Mouse (Mus musculus): Measurements from ENCODE around the gene Psmf1. TPM values are rescaled to one million over a fixed set of nuclear protein-coding genes. Genes with fewer than 3 reads are reported as not detected.

The Psmf1 gene
- 61.6 and 66.6 TPM in 2 replicates for polyA plus RNA-seq (2015; fragmentation: Nextera tagmentation; extraction: Ambion mirVana)

DNA sequence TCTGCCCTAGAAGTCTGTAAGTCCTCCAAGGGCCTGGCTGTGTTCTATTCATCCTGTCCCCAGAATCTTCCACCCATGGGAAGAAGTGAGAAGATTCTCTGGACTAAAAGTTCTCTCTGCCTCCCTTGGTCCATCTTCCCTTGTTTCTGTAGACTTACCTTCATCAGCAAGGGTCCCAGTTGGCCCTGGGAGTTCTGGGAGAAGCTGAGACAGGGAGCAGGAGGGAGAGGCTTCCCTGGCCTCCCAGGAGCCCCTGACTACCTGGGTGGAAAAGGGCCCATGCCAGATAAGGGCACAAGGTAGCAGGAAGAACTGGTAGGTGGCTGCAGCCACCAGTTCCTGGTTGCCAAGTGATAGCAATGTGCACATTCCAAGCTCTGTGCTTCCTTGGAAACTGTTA lies at the start of gene Psmf1:
Gene Psmf1, minus strand, starts transcription at position 342 of the 400 bp plus-strand sequence.
- Histone ChIP-seq H3K27me3 (replicated peaks) (peaks cover 10% of the 10 kb centered on the region; the same call in 1 of the 2 replicates), H3K4me1 (peaks cover 26% of the 10 kb centered on the region), H3K4me3 (no peak within 1 kb of the TSS), H3K27ac (no peak within 1 kb of the TSS), H3K36me3 (replicated peaks) (no peaks in the 10 kb centered on the region), H3K9ac (no peak within 1 kb of the TSS), H3K9me3 (no peaks in the 10 kb centered on the region), H3K4me2 (no peak within 1 kb of the TSS)
- no peak for ATAC-seq (replicated peaks)

DNA sequence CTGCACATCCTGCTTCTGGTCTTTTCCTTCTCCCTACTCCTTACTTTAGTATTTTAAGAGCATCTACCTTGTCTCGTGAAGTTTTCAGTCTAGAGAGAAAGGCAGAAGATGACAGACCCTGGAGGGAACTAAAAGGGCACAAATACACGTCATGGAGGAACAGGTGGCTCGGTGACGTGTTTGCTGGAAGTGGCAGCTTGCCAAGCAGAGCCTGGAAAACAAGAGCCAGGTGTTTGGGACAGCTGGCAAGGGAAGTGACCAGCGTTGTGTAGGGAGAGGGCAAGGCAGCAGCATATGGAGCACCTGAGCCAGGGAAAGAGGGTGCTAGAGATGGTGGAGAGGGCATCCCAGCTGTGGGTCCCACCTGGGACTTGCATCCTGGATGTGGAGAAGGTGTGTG lies 47.2 kb upstream of the Psmf1 start:
- no peaks in the 10 kb centered on the region for H3K36me3 ChIP-seq (replicated peaks)
- no peaks in the 10 kb centered on the region for H3K4me1 ChIP-seq
- H3K27me3 ChIP-seq (replicated peaks) = no peaks in the 10 kb centered on the region
- 63% methylated on average over 5 of the region's 5 CpGs for WGBS
- no peak overlapping the region for H3K4me2 ChIP-seq
- H3K9ac ChIP-seq = no peak overlapping the region
- no peak overlapping the region for H3K4me3 ChIP-seq
- H3K27ac ChIP-seq = no peak overlapping the region
- no peaks in the 10 kb centered on the region for H3K9me3 ChIP-seq
- ATAC-seq (replicated peaks) = no peak

DNA sequence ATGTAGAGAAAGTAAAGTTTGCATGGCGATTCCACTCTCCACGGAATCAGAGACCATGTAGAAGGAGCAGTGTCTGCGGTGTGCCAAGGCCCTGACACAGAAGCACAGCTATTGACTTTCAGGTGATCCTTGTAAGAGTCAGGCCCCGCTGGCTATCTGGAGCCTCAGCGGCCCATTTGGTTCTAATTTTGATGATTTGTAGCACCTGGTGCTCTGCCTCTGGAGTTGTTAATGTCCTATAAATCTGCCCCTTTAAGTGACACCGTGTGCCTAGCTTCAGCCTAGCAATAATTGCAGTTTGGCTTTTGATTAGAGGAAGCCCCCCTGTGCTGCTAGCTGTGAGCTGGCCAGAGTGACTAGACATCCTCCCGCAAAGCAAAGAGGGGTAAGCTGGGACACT lies 46.2 kb upstream of the Psmf1 start:
- Histone ChIP-seq H3K4me3 (no peak overlapping the region), H3K27me3 (replicated peaks) (no peaks in the 10 kb centered on the region), H3K27ac (no peak overlapping the region), H3K4me2 (no peak overlapping the region), H3K36me3 (replicated peaks) (no peaks in the 10 kb centered on the region), H3K9ac (no peak overlapping the region), H3K4me1 (no peaks in the 10 kb centered on the region), H3K9me3 (no peaks in the 10 kb centered on the region)
- 75% methylated on average over 7 of the region's 7 CpGs for WGBS
- ATAC-seq (replicated peaks) = no peak

DNA sequence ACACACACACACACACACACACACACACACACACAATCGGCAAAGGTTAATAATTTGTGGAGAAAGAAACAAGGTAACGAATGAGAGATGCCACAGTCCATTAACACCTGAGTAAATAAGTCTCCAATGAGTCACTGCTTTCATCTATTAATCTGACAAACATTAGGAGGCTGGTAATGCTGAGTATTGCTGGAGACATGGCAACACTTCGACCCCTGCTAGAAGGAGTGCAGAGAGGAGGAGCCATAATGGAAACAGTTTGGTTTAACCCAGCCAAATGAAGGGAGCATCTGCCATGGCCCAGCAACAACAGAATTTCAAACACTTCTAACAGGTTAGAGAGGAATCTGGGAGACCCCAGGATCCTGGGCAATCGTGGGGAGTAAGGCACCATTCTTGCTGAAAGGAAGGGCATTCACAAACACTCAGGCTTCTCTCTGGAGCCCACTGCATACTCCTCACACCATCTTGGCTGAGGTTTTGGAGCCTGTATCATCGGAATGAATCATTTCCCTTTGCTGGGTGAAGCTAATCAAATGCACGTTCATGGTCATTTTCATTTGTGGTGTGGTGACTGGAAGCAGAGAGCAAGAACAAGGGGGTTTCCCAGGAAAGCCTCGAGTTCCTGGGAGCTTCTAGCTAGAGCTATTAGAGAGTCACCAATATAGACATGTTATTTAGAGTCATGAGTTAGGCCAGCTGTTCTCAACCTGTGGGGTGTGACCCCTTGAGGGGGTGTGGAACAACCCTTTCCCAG lies 44.4 kb upstream of the Psmf1 start:
- Histone ChIP-seq H3K9me3 (no peaks in the 10 kb centered on the region), H3K4me1 (no peaks in the 10 kb centered on the region), H3K4me3 (no peak overlapping the region), H3K27me3 (replicated peaks) (no peaks in the 10 kb centered on the region), H3K36me3 (replicated peaks) (no peaks in the 10 kb centered on the region), H3K4me2 (no peak overlapping the region), H3K9ac (no peak overlapping the region), H3K27ac (no peak overlapping the region)
- ATAC-seq (replicated peaks) = no peak
- WGBS = 84% methylated on average over 7 of the region's 7 CpGs

DNA sequence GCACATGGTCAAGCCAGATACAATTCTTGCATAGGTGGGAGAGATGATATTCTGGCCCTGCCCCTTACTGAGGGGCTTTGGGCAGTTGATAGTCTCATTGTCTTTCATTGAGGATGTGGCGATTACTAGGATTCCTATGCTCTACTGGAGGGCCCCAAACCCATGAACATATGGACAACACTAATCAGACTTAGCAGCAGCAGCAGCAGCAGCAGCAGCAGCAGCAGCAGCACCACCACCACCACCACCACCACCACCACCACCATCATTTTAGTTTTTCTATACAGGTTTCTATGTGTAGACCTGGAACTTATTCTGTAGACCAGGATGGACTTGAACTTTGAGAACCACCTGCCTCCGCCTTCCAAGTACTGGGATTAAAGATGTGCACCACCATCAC lies 39.5 kb upstream of the Psmf1 start:
- no peak for ATAC-seq (replicated peaks)
- Histone ChIP-seq H3K36me3 (replicated peaks) (no peaks in the 10 kb centered on the region), H3K9ac (no peak overlapping the region), H3K4me1 (no peaks in the 10 kb centered on the region), H3K4me3 (no peak overlapping the region), H3K4me2 (no peak overlapping the region), H3K27ac (no peak overlapping the region), H3K27me3 (replicated peaks) (no peaks in the 10 kb centered on the region), H3K9me3 (no peaks in the 10 kb centered on the region)
- 95% methylated on average over 2 of the region's 2 CpGs for WGBS

DNA sequence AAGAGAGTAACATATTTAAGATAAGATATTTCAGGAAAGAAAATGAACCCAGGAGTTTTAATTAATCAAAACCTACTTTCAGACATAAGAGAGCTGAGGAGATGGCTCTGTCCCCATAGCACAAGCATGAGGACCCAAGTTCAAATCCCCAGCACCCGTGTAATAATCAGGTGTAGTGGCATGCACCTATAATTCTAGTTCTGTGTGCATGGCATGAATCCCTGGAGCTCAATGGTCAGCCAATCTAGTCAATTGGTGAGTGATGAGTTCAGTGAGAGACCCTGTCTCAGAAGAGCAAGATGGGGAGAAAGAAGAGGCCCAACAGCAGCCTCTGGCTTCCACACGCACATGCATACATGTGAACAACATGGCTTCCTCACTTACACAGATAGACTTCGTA lies 33.4 kb upstream of the Psmf1 start:
- no peak for ATAC-seq (replicated peaks)
- H3K4me2 ChIP-seq = no peak overlapping the region
- H3K4me3 ChIP-seq = no peak overlapping the region
- 93% methylated on average over 3 of the region's 3 CpGs for WGBS
- no peaks in the 10 kb centered on the region for H3K36me3 ChIP-seq (replicated peaks)
- no peak overlapping the region for H3K27ac ChIP-seq
- no peaks in the 10 kb centered on the region for H3K27me3 ChIP-seq (replicated peaks)
- H3K9me3 ChIP-seq = no peaks in the 10 kb centered on the region
- H3K4me1 ChIP-seq = no peaks in the 10 kb centered on the region
- no peak overlapping the region for H3K9ac ChIP-seq

DNA sequence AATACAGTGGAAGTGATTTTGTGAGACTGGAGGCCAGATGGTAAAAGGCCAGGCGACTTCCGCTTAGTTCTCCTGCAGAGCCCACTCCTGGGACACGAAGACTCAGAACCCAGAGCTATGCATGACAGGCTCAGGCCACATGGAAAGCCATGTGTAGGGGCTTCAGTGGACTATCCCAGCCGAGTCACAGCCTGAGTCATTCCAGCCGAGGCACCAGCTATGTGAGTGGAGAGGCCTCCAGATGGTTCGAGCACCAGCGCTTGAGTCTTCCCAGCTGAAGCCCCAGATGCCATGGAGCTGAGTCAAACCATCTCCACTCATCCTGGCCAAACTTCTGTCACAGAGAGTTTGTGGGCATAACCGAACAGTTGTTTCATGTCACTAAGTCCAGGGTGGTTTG lies 29.5 kb upstream of the Psmf1 start:
- Histone ChIP-seq H3K36me3 (replicated peaks) (no peaks in the 10 kb centered on the region), H3K27ac (no peak overlapping the region), H3K9ac (no peak overlapping the region), H3K9me3 (no peaks in the 10 kb centered on the region), H3K4me3 (no peak overlapping the region), H3K27me3 (replicated peaks) (no peaks in the 10 kb centered on the region), H3K4me2 (no peak overlapping the region), H3K4me1 (no peaks in the 10 kb centered on the region)
- no peak for ATAC-seq (replicated peaks)
- 93% methylated on average over 8 of the region's 8 CpGs for WGBS

DNA sequence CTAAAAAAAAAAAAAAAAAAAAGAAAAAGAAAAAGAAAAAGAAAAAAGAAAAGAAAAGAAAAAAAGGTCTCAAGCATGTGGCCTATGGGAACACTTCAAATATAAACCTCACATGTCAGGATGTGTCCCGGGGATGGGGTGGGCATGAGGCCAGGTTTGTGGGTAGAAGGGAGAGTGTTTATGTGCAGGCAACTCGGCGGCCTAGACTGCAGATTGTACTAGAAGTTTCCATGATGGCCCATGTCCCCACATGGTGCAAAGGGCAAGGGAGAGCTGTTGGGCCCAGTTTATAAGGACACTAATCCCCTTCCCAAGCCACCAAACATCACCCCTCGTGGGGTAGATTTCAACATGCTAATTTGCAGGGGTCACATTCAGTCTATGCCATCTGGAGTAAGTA lies 28.2 kb upstream of the Psmf1 start:
- WGBS = 73% methylated on average over 4 of the region's 4 CpGs
- Histone ChIP-seq H3K9me3 (no peaks in the 10 kb centered on the region), H3K4me2 (no peak overlapping the region), H3K36me3 (replicated peaks) (no peaks in the 10 kb centered on the region), H3K27ac (no peak overlapping the region), H3K9ac (no peak overlapping the region), H3K4me1 (no peaks in the 10 kb centered on the region), H3K4me3 (no peak overlapping the region), H3K27me3 (replicated peaks) (no peaks in the 10 kb centered on the region)
- ATAC-seq (replicated peaks) = no peak

DNA sequence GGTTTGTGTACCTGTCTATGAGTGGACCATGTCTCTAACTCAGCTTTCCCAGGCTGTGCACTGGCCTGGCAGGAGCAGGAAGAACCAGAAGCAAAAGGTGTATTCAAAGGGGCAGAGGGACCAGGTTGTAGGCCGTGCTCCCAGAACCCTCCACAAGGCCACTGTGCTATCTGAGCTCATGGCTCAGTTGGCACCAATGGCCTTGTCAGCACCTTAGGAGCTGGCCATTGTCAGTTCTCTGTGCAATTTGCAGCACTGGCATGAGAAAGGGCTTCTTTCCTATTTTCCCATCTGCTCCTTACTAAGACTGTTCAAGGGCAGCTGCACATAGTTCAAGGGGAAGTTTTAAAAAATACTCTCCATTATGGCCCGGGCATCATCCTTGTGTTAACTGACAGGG lies 20.6 kb upstream of the Psmf1 start:
- H3K9ac ChIP-seq = no peak overlapping the region
- no peaks in the 10 kb centered on the region for H3K9me3 ChIP-seq
- H3K4me1 ChIP-seq = peaks cover 4% of the 10 kb centered on the region; the same call in 1 of the 2 replicates
- no peaks in the 10 kb centered on the region for H3K27me3 ChIP-seq (replicated peaks)
- WGBS = 86% methylated on average over 2 of the region's 2 CpGs
- no peaks in the 10 kb centered on the region for H3K36me3 ChIP-seq (replicated peaks)
- H3K27ac ChIP-seq = no peak overlapping the region
- no peak overlapping the region for H3K4me2 ChIP-seq
- no peak for ATAC-seq (replicated peaks)
- no peak overlapping the region for H3K4me3 ChIP-seq

DNA sequence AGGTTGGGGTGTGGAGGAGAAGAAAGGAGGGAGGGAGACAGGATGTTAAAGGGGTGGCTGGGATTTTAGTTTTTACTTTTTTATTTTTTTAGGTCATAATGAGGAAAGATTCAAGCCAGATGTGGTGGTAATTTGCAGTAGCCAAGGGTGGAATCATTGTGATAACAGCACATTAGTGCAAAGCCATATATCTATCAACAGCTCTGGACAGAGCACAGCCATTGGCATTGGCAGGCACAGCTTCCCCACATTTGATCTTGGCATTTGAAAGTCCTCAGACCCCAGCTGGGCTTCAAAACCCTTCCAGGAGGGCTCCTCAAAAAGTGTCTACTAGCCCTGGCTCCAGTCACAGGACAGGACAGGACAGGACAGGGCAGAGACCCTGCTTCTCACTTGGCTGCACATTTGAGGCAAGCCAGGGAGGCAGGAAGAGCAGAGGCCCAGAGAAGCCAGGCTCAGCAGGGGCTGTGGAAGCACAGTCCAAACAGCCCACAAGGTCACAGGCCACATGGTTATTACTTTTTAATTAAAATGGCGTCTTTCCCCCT lies 14.9 kb upstream of the Psmf1 start:
- 38% methylated on average over 1 of the region's 1 CpGs for WGBS
- Histone ChIP-seq H3K27ac (no peak overlapping the region), H3K4me3 (no peak overlapping the region), H3K36me3 (replicated peaks) (no peaks in the 10 kb centered on the region), H3K4me1 (no peaks in the 10 kb centered on the region), H3K27me3 (replicated peaks) (no peaks in the 10 kb centered on the region), H3K9ac (no peak overlapping the region), H3K9me3 (no peaks in the 10 kb centered on the region), H3K4me2 (no peak overlapping the region)
- no peak for ATAC-seq (replicated peaks)

DNA sequence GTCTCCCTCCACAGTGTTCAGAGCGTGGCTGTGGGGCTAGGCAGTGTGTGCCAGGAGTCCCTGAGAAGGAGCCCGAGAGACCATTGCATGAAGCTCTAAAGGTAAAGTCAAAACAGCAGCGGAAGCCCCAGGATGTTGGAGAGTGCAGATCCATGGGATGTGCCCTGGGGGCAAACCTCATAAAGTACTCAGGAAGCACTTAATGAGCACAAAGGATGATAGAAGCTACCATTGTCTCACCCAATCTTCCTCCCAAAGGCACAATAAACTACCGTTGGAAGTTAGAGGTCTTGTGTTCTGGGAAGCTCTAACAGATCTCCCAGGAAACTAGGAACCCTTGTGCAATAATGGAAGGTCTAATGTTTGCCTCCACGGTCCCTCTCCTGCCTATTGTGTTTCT lies 13.5 kb upstream of the Psmf1 start:
- H3K36me3 ChIP-seq (replicated peaks) = no peaks in the 10 kb centered on the region
- no peak overlapping the region for H3K4me3 ChIP-seq
- no peak overlapping the region for H3K9ac ChIP-seq
- no peak overlapping the region for H3K4me2 ChIP-seq
- 80% methylated on average over 5 of the region's 5 CpGs for WGBS
- H3K9me3 ChIP-seq = no peaks in the 10 kb centered on the region
- no peak overlapping the region for H3K27ac ChIP-seq
- no peak for ATAC-seq (replicated peaks)
- no peaks in the 10 kb centered on the region for H3K27me3 ChIP-seq (replicated peaks)
- H3K4me1 ChIP-seq = no peaks in the 10 kb centered on the region

DNA sequence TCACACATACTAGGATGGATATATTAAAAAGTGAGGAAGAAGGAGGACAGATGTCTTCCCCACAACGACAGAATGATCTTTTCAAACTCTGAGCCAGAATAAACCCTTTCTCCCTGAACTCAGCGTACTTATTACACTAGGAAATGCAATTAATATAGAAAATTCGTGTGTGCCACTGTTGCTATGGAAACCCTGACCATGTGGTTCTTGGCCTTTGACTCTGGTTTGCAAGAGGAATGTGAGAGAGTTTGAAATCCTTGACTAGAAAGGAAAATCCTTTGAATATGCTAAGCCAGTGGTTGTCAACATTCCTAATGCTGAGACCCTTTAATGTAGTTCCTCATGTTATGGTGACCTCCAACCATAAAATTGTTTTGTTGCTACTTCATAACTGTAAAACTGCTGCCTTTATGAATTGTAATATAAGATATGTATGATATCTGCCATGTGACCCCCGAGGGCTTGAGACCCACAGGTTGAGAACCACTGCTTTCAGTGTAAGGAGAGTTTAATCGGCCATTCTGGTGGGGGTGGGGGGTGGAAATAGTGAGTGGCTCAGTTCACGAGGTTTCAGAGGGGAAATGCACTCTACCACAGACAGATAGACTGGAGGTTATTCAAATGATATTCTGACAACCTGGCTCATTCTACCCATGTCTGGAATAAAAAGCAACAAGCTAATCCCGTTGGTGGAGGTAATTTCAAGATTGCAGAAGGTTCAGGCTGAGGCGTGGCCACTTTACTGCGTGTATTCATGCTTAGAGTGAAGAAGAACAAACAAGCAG lies 12.5 kb upstream of the Psmf1 start:
- Histone ChIP-seq H3K27me3 (replicated peaks) (no peaks in the 10 kb centered on the region), H3K36me3 (replicated peaks) (no peaks in the 10 kb centered on the region), H3K27ac (no peak overlapping the region), H3K4me2 (no peak overlapping the region), H3K4me1 (no peaks in the 10 kb centered on the region), H3K9me3 (no peaks in the 10 kb centered on the region), H3K9ac (no peak overlapping the region), H3K4me3 (no peak overlapping the region)
- ATAC-seq (replicated peaks) = no peak
- WGBS = 55% methylated on average over 9 of the region's 9 CpGs

Data from midbrain, embryonic 15.5 days (tissue).